In genomic region chr2:45115720-45116495, GRCm38 (mm10) we compare ENCODE assay signal across 8 mouse cellular contexts. TPM values are rescaled to one million over a fixed set of nuclear protein-coding genes. Genes with fewer than 3 reads are reported as not detected.
DNase-seq lines count a peak whose midpoint lies in the region; ATAC-seq lines count a peak whose summit lies in the region.

No protein-coding gene starts in this region.

- no peak for ATAC-seq in cerebellum, adult (ENCODE audit: insufficient number of reproducible peaks, low FRiP score, low TSS enrichment)
- ATAC-seq in forebrain, embryonic 13.5 days = no peak
- peak; percentile 66 for ATAC-seq in hindbrain, embryonic 11.5 days (ENCODE audit: low FRiP score)
- no peak for ATAC-seq in limb, embryonic 12.5 days (ENCODE audit: insufficient number of reproducible peaks, insufficient read depth, low FRiP score, low TSS enrichment, low read depth)
- ATAC-seq in midbrain, embryonic 13.5 days = peak; percentile 37; the same call in 1 of the 2 replicates
- no peak for ATAC-seq in megakaryocyte-erythroid progenitor cell, adult 5-6 weeks (replicated peaks; ENCODE audit: low FRiP score, low TSS enrichment, poor library complexity, severe bottlenecking)

- peaks cover 34% of the 10 kb centered on the region for H3K4me1 ChIP-seq in forebrain, embryonic 13.5 days
- H3K4me1 ChIP-seq in hindbrain, embryonic 11.5 days (replicated peaks; ENCODE audit: control insufficient read depth, insufficient read depth, low read length) = no peaks in the 10 kb centered on the region
- peaks cover 21% of the 10 kb centered on the region for H3K4me1 ChIP-seq in limb, embryonic 12.5 days (replicated peaks)
- H3K4me1 ChIP-seq in midbrain, embryonic 13.5 days (replicated peaks) = peaks cover 40% of the 10 kb centered on the region

- under 1% methylated on average over 23 of the region's 23 CpGs for WGBS in forebrain, embryonic 13.5 days
- under 1% methylated on average over 23 of the region's 23 CpGs for WGBS in hindbrain, embryonic 11.5 days
- WGBS in limb, embryonic 12.5 days = 1% methylated on average over 23 of the region's 23 CpGs
- under 1% methylated on average over 23 of the region's 23 CpGs for WGBS in midbrain, embryonic 13.5 days

- no peaks in the 10 kb centered on the region for H3K27me3 ChIP-seq in forebrain, embryonic 13.5 days
- H3K27me3 ChIP-seq in hindbrain, embryonic 11.5 days (ENCODE audit: control insufficient read depth, insufficient read depth, low read length) = no peaks in the 10 kb centered on the region
- H3K27me3 ChIP-seq in limb, embryonic 12.5 days = peaks cover 36% of the 10 kb centered on the region
- no peaks in the 10 kb centered on the region for H3K27me3 ChIP-seq in midbrain, embryonic 13.5 days

- peak overlapping the region; percentile 83 for H3K27ac ChIP-seq in forebrain, embryonic 13.5 days
- H3K27ac ChIP-seq in hindbrain, embryonic 11.5 days (ENCODE audit: low read depth, low read length) = peak overlapping the region; percentile 93
- H3K27ac ChIP-seq in limb, embryonic 12.5 days = no peak overlapping the region; the same call in 1 of the 2 replicates
- H3K27ac ChIP-seq in midbrain, embryonic 13.5 days = peak overlapping the region; percentile 85

- H3K9me3 ChIP-seq in forebrain, embryonic 13.5 days (replicated peaks) = no peaks in the 10 kb centered on the region
- H3K9me3 ChIP-seq in hindbrain, embryonic 11.5 days (ENCODE audit: control insufficient read depth, low read length) = no peaks in the 10 kb centered on the region
- H3K9me3 ChIP-seq in limb, embryonic 12.5 days = no peaks in the 10 kb centered on the region
- H3K9me3 ChIP-seq in midbrain, embryonic 13.5 days = no peaks in the 10 kb centered on the region

- DNase-seq in cerebellum, postnatal 10 days = peak; percentile 80 to 84
- DNase-seq in ZHBTc4 (ENCODE audit: low read depth, low spot score) = peak; percentile 18
- DNase-seq in hindbrain, embryonic 11.5 days (ENCODE audit: low spot score) = peak; percentile 73

- H3K4me2 ChIP-seq in forebrain, embryonic 13.5 days = peak overlapping the region; percentile 78
- peak overlapping the region; percentile 78 for H3K4me2 ChIP-seq in hindbrain, embryonic 11.5 days (replicated peaks; ENCODE audit: low read depth, low read length)
- peak overlapping the region; percentile 96 for H3K4me2 ChIP-seq in limb, embryonic 12.5 days
- H3K4me2 ChIP-seq in midbrain, embryonic 13.5 days (replicated peaks) = peak overlapping the region; percentile 77

- no peaks in the 10 kb centered on the region for H3K36me3 ChIP-seq in forebrain, embryonic 13.5 days (ENCODE audit: poor library complexity, severe bottlenecking)
- no peaks in the 10 kb centered on the region for H3K36me3 ChIP-seq in hindbrain, embryonic 11.5 days (ENCODE audit: control insufficient read depth, insufficient read depth, low read length)
- H3K36me3 ChIP-seq in limb, embryonic 12.5 days = no peaks in the 10 kb centered on the region
- no peaks in the 10 kb centered on the region for H3K36me3 ChIP-seq in midbrain, embryonic 13.5 days

- peak overlapping the region; percentile 75 for H3K9ac ChIP-seq in forebrain, embryonic 13.5 days
- peak overlapping the region; percentile 64 for H3K9ac ChIP-seq in hindbrain, embryonic 11.5 days (ENCODE audit: low read depth, low read length)
- 0 out of 2 replicates have a peak overlapping the region, but pooled peaks have one; percentile 4 for H3K9ac ChIP-seq in limb, embryonic 12.5 days (replicated peaks)
- peak overlapping the region; percentile 72 for H3K9ac ChIP-seq in midbrain, embryonic 13.5 days (replicated peaks)

- H3K4me3 ChIP-seq in forebrain, embryonic 13.5 days = peak overlapping the region; percentile 58
- peak overlapping the region; percentile 59 for H3K4me3 ChIP-seq in hindbrain, embryonic 11.5 days (ENCODE audit: low read depth, low read length)
- peak overlapping the region; percentile 59 for H3K4me3 ChIP-seq in limb, embryonic 12.5 days (replicated peaks)
- peak overlapping the region; percentile 57 for H3K4me3 ChIP-seq in midbrain, embryonic 13.5 days (replicated peaks)

RNA-seq across cellular contexts. Expression of gene Zeb2, which starts 1.3 kb away (rescaled TPM):
- polyA plus RNA-seq in forebrain, embryonic 13.5 days (2015; fragmentation: Nextera tagmentation; extraction: Ambion mirVana) = 74.7 and 85.4 TPM in 2 replicates
- 57.7 and 58.8 TPM in 2 replicates for polyA plus RNA-seq in hindbrain, embryonic 11.5 days (2014; fragmentation: Nextera tagmentation; extraction: Ambion mirVana)
- 12.3 and 14.8 TPM in 2 replicates for polyA plus RNA-seq in limb, embryonic 12.5 days (2016; fragmentation: Nextera tagmentation; extraction: Ambion mirVana)
- polyA plus RNA-seq in midbrain, embryonic 13.5 days (2015; fragmentation: Nextera tagmentation; extraction: Ambion mirVana) = 38.9 and 50.2 TPM in 2 replicates
- total RNA-seq in megakaryocyte-erythroid progenitor cell, adult 5-6 weeks (2014; fragmentation: Nextera tagmentation) = 118 and 125 TPM in 2 replicates
- 113 and 119 TPM in 2 replicates for total RNA-seq in megakaryocyte-erythroid progenitor cell, adult 5-6 weeks (2017)

Comparison
In these comparisons a context has a peak if more than half of its experiments do, and no peak if none do; other contexts are left out.
1. DNase-seq: peak in every context shown above with its lines; median percentile 82 in cerebellum, postnatal 10 days; 73 in hindbrain, embryonic 11.5 days; 18 in ZHBTc4.
2. ATAC-seq: peak in hindbrain, embryonic 11.5 days (single experiment) and midbrain, embryonic 13.5 days (single experiment); none in cerebellum, adult (single experiment), forebrain, embryonic 13.5 days (single experiment), limb, embryonic 12.5 days (single experiment) and megakaryocyte-erythroid progenitor cell, adult 5-6 weeks (single experiment).
3. H3K9ac ChIP-seq: peak in every context shown above with its lines; median percentile 75 in forebrain, embryonic 13.5 days; 72 in midbrain, embryonic 13.5 days; 64 in hindbrain, embryonic 11.5 days; 4 in limb, embryonic 12.5 days.
4. Peak in every context shown above with its lines, with median percentiles within 50 percentile points of each other: H3K4me2 ChIP-seq and H3K4me3 ChIP-seq.